Mouse (Mus musculus) left cerebral cortex, adult 8-10 months (tissue): ENCODE measurements around the gene Olfr95. TPM values are rescaled to one million over a fixed set of nuclear protein-coding genes. Genes with fewer than 3 reads are reported as not detected.

ENCODE experiments used
- total RNA-seq, 4 experiments: library from RNA; stranded (reverse); gene quantifications; 2 replicates each; pipeline ENCODE4 v1.2.4; 2022

Olfr95 gene
- total RNA-seq, 4 experiments from 2014 or later, result not detected

Other genes with a start within 250 kb of the Olfr95 start
- gene 2410137M14Rik, start 231.9 kb downstream of the Olfr95 start, total RNA-seq, result 1 to 10 TPM in 1 of 4 experiments, under 1 TPM in 2, not detected in 1; 0.86 to 1.3 (median 0.89) TPM
- gene H2-M5, start 223.6 kb downstream of the Olfr95 start, total RNA-seq, result 1 to 10 TPM in 2 of 4 experiments, under 1 TPM in 2; 0.44 to 1.6 (median 0.97) TPM
- gene Zfp57, start 212.0 kb downstream of the Olfr95 start, total RNA-seq, result 10 to 100 TPM in 1 of 4 experiments, 1 to 10 TPM in 3; 8.1 to 10.5 (median 9.0) TPM
- gene Mog, start 189.7 kb downstream of the Olfr95 start, total RNA-seq, result 10 to 100 TPM; 52.5 to 55.9 (median 54.6) TPM
- gene Gabbr1, start 167.2 kb downstream of the Olfr95 start, total RNA-seq, result 100 to 1,000 TPM; 662 to 748 (median 699) TPM
- gene Olfr90, start 124.6 kb downstream of the Olfr95 start, total RNA-seq, result not detected
- not detected for gene Olfr91, start 114.8 kb downstream of the Olfr95 start, total RNA-seq
- gene Olfr92, start 93.0 kb downstream of the Olfr95 start, total RNA-seq, result not detected
- not detected for gene Olfr93, start 51.6 kb downstream of the Olfr95 start, total RNA-seq
- gene Ubd, start 19.2 kb downstream of the Olfr95 start, total RNA-seq, result not detected
- not detected for gene Olfr94, start 12.1 kb downstream of the Olfr95 start, total RNA-seq
- not detected for gene Olfr96, start 7.0 kb upstream of the Olfr95 start, total RNA-seq
- gene Olfr97, start 24.2 kb upstream of the Olfr95 start, total RNA-seq, result not detected
- not detected for gene Olfr98, start 50.6 kb upstream of the Olfr95 start, total RNA-seq
- 1 to 10 TPM; 3.5 to 7.0 (median 4.7) TPM for gene H2-M3, start 57.1 kb upstream of the Olfr95 start, total RNA-seq
- gene Olfr99, start 70.3 kb upstream of the Olfr95 start, total RNA-seq, result not detected
- gene Olfr101, start 91.2 kb upstream of the Olfr95 start, total RNA-seq, result not detected
- not detected for gene Olfr102, start 103.9 kb upstream of the Olfr95 start, total RNA-seq
- not detected for gene Olfr103, start 126.6 kb upstream of the Olfr95 start, total RNA-seq
- not detected for gene Olfr104-ps, start 146.5 kb upstream of the Olfr95 start, total RNA-seq
- gene Olfr105-ps, start 165.9 kb upstream of the Olfr95 start, total RNA-seq, result not detected
- not detected for gene Olfr106-ps, start 177.3 kb upstream of the Olfr95 start, total RNA-seq
- gene Olfr107, start 186.1 kb upstream of the Olfr95 start, total RNA-seq, result not detected
- not detected for gene Olfr108, start 232.4 kb upstream of the Olfr95 start, total RNA-seq
- gene Olfr109, start 245.8 kb upstream of the Olfr95 start, total RNA-seq, result not detected